Mouse (Mus musculus) cortical plate, adult 2 months (tissue): ENCODE measurements at regions not wholly inside any gene's neighbourhood (a gene's known extent, or its start where the extent isn't known, plus 50 kb on each side); places are given as distances from the start of the nearest gene placed in this dataset.

Experiments used
- CTCF ChIP-seq: fragments of 200-500 bp; IDR thresholded peaks from 2 replicates; pipeline ENCODE4 v1.5.1; 2011; ENCODE audit warnings: mild to moderate bottlenecking, control low read depth, low read length; ENCODE audit not compliant: insufficient read depth; ENCODE audit errors: extremely low read depth
- POLR2A ChIP-seq: fragments of 200-500 bp; IDR thresholded peaks from 2 replicates; pipeline ENCODE4 v1.6.1; 2011; ENCODE audit warnings: mild to moderate bottlenecking, low read length, control low read depth; ENCODE audit not compliant: insufficient read depth; ENCODE audit errors: extremely low read depth

GRCm38 (mm10) chr13:31370873-31371272, 185.1 kb upstream of the Foxq1 start:
- no peak for TF ChIP-seq POLR2A
- TF ChIP-seq CTCF = no peak
